Mouse (Mus musculus) heart, embryonic 11.5 days (tissue): ENCODE measurements at regions not wholly inside any gene's neighbourhood (a gene's known extent, or its start where the extent isn't known, plus 50 kb on each side); places are given as distances from the start of the nearest gene placed in this dataset.

ENCODE experiments used
- ATAC-seq: fragments of 200-750 bp; cut with Nextera tagmentation; replicated peaks from 2 replicates; pipeline ENCODE4 v1.8.0; 2017; ENCODE audit warnings: moderate library complexity; ENCODE audit not compliant: insufficient number of reproducible peaks, low FRiP score, low TSS enrichment
- H3K27ac ChIP-seq: fragments of 300-500 bp; sonication (generic); 2 replicates; pipeline ENCODE4 v1.5.1; 2014; ENCODE audit warnings: mild to moderate bottlenecking, low read depth, low read length
- H3K27me3 ChIP-seq: fragments of 300-500 bp; sonication (generic); 2 replicates; pipeline ENCODE4 v1.6.1; 2014; ENCODE audit warnings: mild to moderate bottlenecking, low read length, mixed read lengths; ENCODE audit not compliant: control insufficient read depth, insufficient read depth
- H3K36me3 ChIP-seq: fragments of 300-500 bp; sonication (generic); 2 replicates; pipeline ENCODE4 v1.6.1; 2014; ENCODE audit warnings: mild to moderate bottlenecking, low read length, moderate library complexity, mixed read lengths; ENCODE audit not compliant: control insufficient read depth, insufficient read depth
- H3K4me1 ChIP-seq: fragments of 300-500 bp; sonication (generic); 2 replicates; pipeline ENCODE4 v1.6.1; 2014; ENCODE audit warnings: low read length; ENCODE audit not compliant: control insufficient read depth, insufficient read depth
- H3K4me2 ChIP-seq: fragments of 300-500 bp; sonication (generic); 2 replicates; pipeline ENCODE4 v1.6.1; 2014; ENCODE audit warnings: mild to moderate bottlenecking, moderate library complexity
- H3K4me3 ChIP-seq: fragments of 300-500 bp; sonication (generic); 2 replicates; pipeline ENCODE4 v1.5.1; 2014; ENCODE audit warnings: low read depth, low read length
- H3K9ac ChIP-seq: fragments of 300-500 bp; sonication (generic); 2 replicates; pipeline ENCODE4 v1.6.1; 2014; ENCODE audit warnings: mild to moderate bottlenecking, low read depth, low read length, moderate library complexity
- H3K9me3 ChIP-seq: fragments of 300-500 bp; sonication (generic); replicated peaks from 2 replicates; pipeline ENCODE4 v1.6.1; 2016; ENCODE audit warnings: low read length; ENCODE audit not compliant: control insufficient read depth
- WGBS: fragments of 180-500 bp; shearing (Covaris S2); extraction: QIAGEN DNeasy Blood & Tissue Kit; methylation state at CpG from one replicate; pipeline ENCODE4 v1.1.7; 2014; ENCODE audit not compliant: insufficient replicate concordance; 5-methylcytosine and 5-hydroxymethylcytosine counted together

- Histone ChIP-seq H3K27ac (no peak overlapping the region), H3K9me3 (no peaks in the 10 kb centered on the region), H3K27me3 (no peaks in the 10 kb centered on the region), H3K4me3 (no peak overlapping the region), H3K4me2 (no peak overlapping the region), H3K36me3 (no peaks in the 10 kb centered on the region), H3K4me1 (no peaks in the 10 kb centered on the region), H3K9ac (no peak overlapping the region)
- 93% methylated on average over 1 of the region's 1 CpGs for WGBS
- ATAC-seq, result no peak
Observed at GRCm38 (mm10) chr12:25180861-25181260, 83.9 kb upstream of the Id2 start.

- no peak overlapping the region for H3K27ac ChIP-seq
- H3K4me1 ChIP-seq, result no peaks in the 10 kb centered on the region
- no peaks in the 10 kb centered on the region for H3K9me3 ChIP-seq
- no peak for ATAC-seq
- H3K4me3 ChIP-seq, result no peak overlapping the region
- H3K27me3 ChIP-seq, result no peaks in the 10 kb centered on the region
- no peaks in the 10 kb centered on the region for H3K36me3 ChIP-seq
- no peak overlapping the region for H3K9ac ChIP-seq
- no peak overlapping the region for H3K4me2 ChIP-seq
- WGBS, result 67% methylated on average over 3 of the region's 3 CpGs
Observed at GRCm38 (mm10) chr12:25180289-25180688, 83.3 kb upstream of the Id2 start.

GRCm38 (mm10) chr12:25178491-25179115 lies 81.7 kb upstream of the Id2 start:
- Histone ChIP-seq H3K4me1 (no peaks in the 10 kb centered on the region), H3K4me2 (no peak overlapping the region), H3K9me3 (no peaks in the 10 kb centered on the region), H3K27me3 (no peaks in the 10 kb centered on the region), H3K27ac (no peak overlapping the region), H3K9ac (no peak overlapping the region), H3K36me3 (no peaks in the 10 kb centered on the region), H3K4me3 (no peak overlapping the region)
- WGBS, result 77% methylated on average over 5 of the region's 5 CpGs
- no peak for ATAC-seq

- WGBS, result 82% methylated on average over 3 of the region's 3 CpGs
- H3K9ac ChIP-seq, result no peak overlapping the region
- no peak for ATAC-seq
- no peaks in the 10 kb centered on the region for H3K36me3 ChIP-seq
- no peak overlapping the region for H3K4me2 ChIP-seq
- H3K9me3 ChIP-seq, result no peaks in the 10 kb centered on the region
- H3K27ac ChIP-seq, result no peak overlapping the region
- H3K4me3 ChIP-seq, result no peak overlapping the region
- no peaks in the 10 kb centered on the region for H3K4me1 ChIP-seq
- H3K27me3 ChIP-seq, result no peaks in the 10 kb centered on the region
Observed at GRCm38 (mm10) chr12:25177827-25178226, 80.9 kb upstream of the Id2 start.

- Histone ChIP-seq H3K4me2 (no peak overlapping the region), H3K9ac (no peak overlapping the region), H3K27me3 (no peaks in the 10 kb centered on the region), H3K4me3 (no peak overlapping the region), H3K9me3 (no peaks in the 10 kb centered on the region), H3K27ac (no peak overlapping the region), H3K4me1 (no peaks in the 10 kb centered on the region), H3K36me3 (no peaks in the 10 kb centered on the region)
- no peak for ATAC-seq
- 78% methylated on average over 3 of the region's 3 CpGs for WGBS
Observed at GRCm38 (mm10) chr12:25176565-25176964, 79.6 kb upstream of the Id2 start.

GRCm38 (mm10) chr12:25173064-25173463 lies 76.1 kb upstream of the Id2 start:
- Histone ChIP-seq H3K27me3 (no peaks in the 10 kb centered on the region), H3K36me3 (no peaks in the 10 kb centered on the region), H3K4me2 (no peak overlapping the region), H3K9me3 (no peaks in the 10 kb centered on the region), H3K4me1 (no peaks in the 10 kb centered on the region), H3K27ac (no peak overlapping the region), H3K4me3 (no peak overlapping the region), H3K9ac (no peak overlapping the region)
- no peak for ATAC-seq
- 72% methylated on average over 6 of the region's 6 CpGs for WGBS

GRCm38 (mm10) chr12:25172450-25172849 lies 75.5 kb upstream of the Id2 start:
- no peaks in the 10 kb centered on the region for H3K4me1 ChIP-seq
- H3K9ac ChIP-seq, result no peak overlapping the region
- ATAC-seq, result no peak
- WGBS, result 79% methylated on average over 4 of the region's 4 CpGs
- no peaks in the 10 kb centered on the region for H3K27me3 ChIP-seq
- H3K36me3 ChIP-seq, result no peaks in the 10 kb centered on the region
- no peak overlapping the region for H3K4me3 ChIP-seq
- no peak overlapping the region for H3K4me2 ChIP-seq
- H3K9me3 ChIP-seq, result no peaks in the 10 kb centered on the region
- H3K27ac ChIP-seq, result no peak overlapping the region

GRCm38 (mm10) chr12:25169611-25170010 lies 72.7 kb upstream of the Id2 start:
- 74% methylated on average over 3 of the region's 3 CpGs for WGBS
- Histone ChIP-seq H3K4me2 (no peak overlapping the region), H3K9ac (no peak overlapping the region), H3K4me3 (no peak overlapping the region), H3K36me3 (no peaks in the 10 kb centered on the region), H3K27ac (no peak overlapping the region), H3K9me3 (no peaks in the 10 kb centered on the region), H3K4me1 (peaks cover 3% of the 10 kb centered on the region; the same call in 1 of the 2 replicates), H3K27me3 (no peaks in the 10 kb centered on the region)
- no peak for ATAC-seq

- Histone ChIP-seq H3K36me3 (no peaks in the 10 kb centered on the region), H3K27ac (no peak overlapping the region), H3K9ac (no peak overlapping the region), H3K4me1 (peaks cover 10% of the 10 kb centered on the region), H3K27me3 (no peaks in the 10 kb centered on the region), H3K4me3 (no peak overlapping the region), H3K9me3 (no peaks in the 10 kb centered on the region), H3K4me2 (no peak overlapping the region)
- ATAC-seq, result no peak
- 80% methylated on average over 5 of the region's 5 CpGs for whole genome bisulfite sequencing
Observed at GRCm38 (mm10) chr12:25168213-25168545, 71.2 kb upstream of the Id2 start.
